Mouse (Mus musculus) ES-Bruce4 (cell line): ENCODE data around the gene Dnaja3.

Source experiments
- CTCF ChIP-seq: IDR thresholded peaks from one replicate; pipeline ENCODE4 v1.8.1; 2011; ENCODE audit warnings: low read depth, low read length
- POLR2A ChIP-seq: IDR thresholded peaks from one replicate; pipeline ENCODE4 v1.8.1; 2011; ENCODE audit warnings: low read length; ENCODE audit not compliant: insufficient read depth

GRCm38 (mm10) chr16:4659326-4659725 is 19.5 kb downstream of the Dnaja3 start:
- TF ChIP-seq CTCF = no peak
- no peak for TF ChIP-seq POLR2A
